Mouse (Mus musculus) common myeloid progenitor, adult 5-6 weeks (primary cell): ENCODE measurements around the gene Hpcal4. TPM values are rescaled to one million over a fixed set of nuclear protein-coding genes. Genes with fewer than 3 reads are reported as not detected.

Experiments used
- ATAC-seq: replicated peaks from 2 replicates; pipeline ENCODE4 v1.8.0; 2016; ENCODE audit warnings: low read depth, mild to moderate bottlenecking, moderate TSS enrichment, inconsistent platforms; ENCODE audit not compliant: poor library complexity, severe bottlenecking
- total RNA-seq: library from RNA; stranded (forward); fragments of 200-1000, 187-1606 nt; gene quantifications from 2 replicates; pipeline ENCODE4 v1.2.3, GENCODE M21; 2017

Hpcal4 gene
- total RNA-seq, 1 experiment from 2014 or later: not detected

GRCm38 (mm10) chr4:123237386-123238266 lies 54.6 kb downstream of the Hpcal4 start:
- no peak for ATAC-seq

- ATAC-seq: no peak; the same call in 1 of the 2 replicates
These were observed 56.6 kb downstream of the Hpcal4 start for GRCm38 (mm10) chr4:123239361-123240203.

Other genes with a start within 250 kb of the Hpcal4 start
- gene Mfsd2a, start 222.0 kb upstream of the Hpcal4 start, total RNA-seq: not detected in 2 replicates
- 1.5 and 3.7 TPM in 2 replicates for gene Mycl, start 187.6 kb upstream of the Hpcal4 start, total RNA-seq
- 26.4 and 39.4 TPM in 2 replicates for gene Trit1, start 166.6 kb upstream of the Hpcal4 start, total RNA-seq
- not detected in 2 replicates for gene Bmp8b, start 78.1 kb upstream of the Hpcal4 start, total RNA-seq
- not detected in 2 replicates for gene Oxct2b, start 67.0 kb upstream of the Hpcal4 start, total RNA-seq
- 72.2 and 91.1 TPM in 2 replicates for gene Ppie, start 43.3 kb upstream of the Hpcal4 start, total RNA-seq
- gene Nt5c1a, start 18.3 kb downstream of the Hpcal4 start, total RNA-seq: not detected in 2 replicates
- not detected in 2 replicates for gene Heyl, start 50.3 kb downstream of the Hpcal4 start, total RNA-seq
- gene Pabpc4, start 79.1 kb downstream of the Hpcal4 start, total RNA-seq: 140 and 158 TPM in 2 replicates
- not detected in 2 replicates for gene Oxct2a, start 140.4 kb downstream of the Hpcal4 start, total RNA-seq
- gene Bmp8a, start 160.0 kb downstream of the Hpcal4 start, total RNA-seq: not detected in 2 replicates